Mouse (Mus musculus) midbrain, postnatal 0 days (tissue): ENCODE results near the gene Gnb1l. TPM values are rescaled to one million over a fixed set of nuclear protein-coding genes. Genes with fewer than 3 reads are reported as not detected.

Experiments
- ATAC-seq: fragments of 200-750 bp; cut with Nextera tagmentation; 2 replicates; pipeline ENCODE4 v1.8.0; 2017; ENCODE audit warnings: moderate number of reproducible peaks, mild to moderate bottlenecking, moderate TSS enrichment, moderate library complexity; ENCODE audit not compliant: low FRiP score
- DNase-seq: peaks from one replicate; pipeline ENCODE4 v3.0.0-alpha.2; 2015; ENCODE audit warnings: low spot score
- H3K27ac ChIP-seq: fragments of 300-500 bp; sonication (generic); 2 replicates; pipeline ENCODE4 v1.5.1; 2014; ENCODE audit warnings: low read depth, mild to moderate bottlenecking, low read length, mixed read lengths
- H3K27me3 ChIP-seq: fragments of 300-500 bp; sonication (generic); 2 replicates; pipeline ENCODE4 v1.6.1; 2014; ENCODE audit warnings: low read length, control low read depth, mixed read lengths; ENCODE audit not compliant: insufficient read depth
- H3K36me3 ChIP-seq: fragments of 300-500 bp; sonication (generic); 2 replicates; pipeline ENCODE4 v1.6.1; 2014; ENCODE audit warnings: low read length, control low read depth, mixed read lengths; ENCODE audit not compliant: insufficient read depth
- H3K4me1 ChIP-seq: fragments of 300-500 bp; sonication (generic); 2 replicates; pipeline ENCODE4 v1.6.1; 2014; ENCODE audit warnings: mild to moderate bottlenecking, control low read depth, antibody characterized with exemption, low read length, mixed read lengths; ENCODE audit not compliant: insufficient read depth
- H3K4me2 ChIP-seq: fragments of 300-500 bp; sonication (generic); 2 replicates; pipeline ENCODE4 v1.6.1; 2014; ENCODE audit warnings: low read depth, mild to moderate bottlenecking, low read length, mixed read lengths; ENCODE audit not compliant: poor library complexity, severe bottlenecking
- H3K4me3 ChIP-seq: fragments of 300-500 bp; sonication (generic); 2 replicates; pipeline ENCODE4 v1.5.1; 2014; ENCODE audit warnings: low read depth, mild to moderate bottlenecking, low read length, moderate library complexity
- H3K9ac ChIP-seq: fragments of 300-500 bp; sonication (generic); replicated peaks from 2 replicates; pipeline ENCODE4 v1.6.1; 2014; ENCODE audit warnings: mild to moderate bottlenecking, low read length, moderate library complexity, mixed read lengths; ENCODE audit not compliant: poor library complexity, severe bottlenecking
- H3K9me3 ChIP-seq: fragments of 300-500 bp; sonication (generic); 2 replicates; pipeline ENCODE4 v1.6.1; 2016; ENCODE audit warnings: low read length, control low read depth
- CTCF ChIP-seq: IDR thresholded peaks from 2 replicates; pipeline ENCODE4 v1.5.1; 2016; ENCODE audit warnings: antibody characterized with exemption, mild to moderate bottlenecking
- WGBS: fragments of 180-500 bp; shearing (Covaris S2); extraction: QIAGEN DNeasy Blood & Tissue Kit; methylation state at CpG from one replicate; pipeline ENCODE4 v1.1.7; 2014; 5-methylcytosine and 5-hydroxymethylcytosine counted together
- polyA plus RNA-seq: library from polyadenylated mRNA; unstranded; fragments of >200 nt; fragmentation: Nextera tagmentation; extraction: Ambion mirVana; gene quantifications from 2 replicates; pipeline ENCODE4 v1.2.1, GENCODE M21; 2015
- total RNA-seq: library from RNA; depleted of rRNA; stranded (reverse); fragments of >200 nt; gene quantifications from 2 replicates; pipeline ENCODE4 v1.2.3, GENCODE M21; 2014

Gene Gnb1l
- total and polyA plus RNA-seq, 2 experiments from 2014 or later: 12.4 to 20.5 TPM

DNA sequence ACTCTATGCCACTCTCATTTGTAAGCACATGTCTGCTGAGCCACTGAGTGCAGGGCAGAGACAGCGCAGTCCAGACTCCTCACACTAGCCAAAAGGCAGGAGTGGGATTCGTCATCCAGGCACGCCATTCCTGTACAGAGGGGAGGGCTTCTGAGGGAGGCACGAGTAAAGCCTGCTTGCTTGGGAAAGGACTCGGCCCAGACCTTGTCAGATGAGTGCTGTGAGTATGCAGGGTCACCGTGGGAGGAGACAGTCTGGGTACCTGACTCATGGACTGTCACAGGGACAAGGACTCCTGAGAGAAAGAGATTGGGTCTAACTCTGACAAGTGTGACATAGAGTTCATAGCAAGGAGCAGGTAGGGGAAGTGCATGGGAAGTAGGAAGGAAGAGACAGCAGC, 40.8 kb downstream of the Gnb1l start:
- no peak for DNase-seq
- Histone ChIP-seq H3K27ac (no peak overlapping the region), H3K9ac (no peak overlapping the region), H3K4me1 (no peaks in the 10 kb centered on the region), H3K4me2 (no peak overlapping the region), H3K9me3 (no peaks in the 10 kb centered on the region), H3K27me3 (no peaks in the 10 kb centered on the region), H3K4me3 (no peak overlapping the region), H3K36me3 (no peaks in the 10 kb centered on the region)
- TF ChIP-seq CTCF: no peak
- 80% methylated on average over 6 of the region's 6 CpGs for WGBS
- no peak for ATAC-seq

DNA sequence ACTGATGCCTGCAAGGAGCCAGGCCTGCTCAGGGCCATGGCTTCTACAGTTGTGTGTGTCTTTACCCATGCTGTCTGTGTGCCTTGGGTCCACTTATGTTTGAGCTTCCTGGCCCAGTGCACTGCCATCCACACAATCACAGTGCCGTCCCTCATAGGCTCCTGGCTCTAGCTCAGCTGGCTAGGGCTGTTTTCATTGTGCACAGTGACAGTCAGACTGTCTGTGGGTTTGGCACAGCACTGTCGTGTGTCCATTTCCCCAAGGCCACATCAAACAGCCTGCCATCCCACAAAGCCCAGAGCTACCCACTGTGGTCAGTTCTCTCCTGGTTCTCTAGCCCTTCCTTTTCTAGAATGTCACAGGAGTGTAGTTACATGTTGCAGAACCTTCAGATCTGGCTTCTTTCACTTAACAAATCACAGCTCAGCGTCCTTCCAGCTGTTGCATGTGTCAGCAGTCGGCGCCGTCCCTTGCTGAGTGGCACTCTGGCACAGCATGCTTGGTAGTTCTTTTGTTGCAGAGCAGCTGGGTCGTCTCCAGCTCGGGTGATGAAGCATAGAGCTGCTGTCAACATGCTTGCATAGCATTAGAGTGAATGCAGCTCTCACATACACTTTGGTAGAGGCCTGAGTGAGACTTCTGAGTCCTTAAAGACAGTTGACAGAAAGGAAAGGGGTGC, 44.8 kb downstream of the Gnb1l start:
- 46% methylated on average over 8 of the region's 8 CpGs for WGBS
- DNase-seq (peak; percentile 55), ATAC-seq (no peak)
- Histone ChIP-seq H3K27ac (no peak overlapping the region), H3K36me3 (no peaks in the 10 kb centered on the region), H3K4me3 (no peak overlapping the region), H3K4me1 (no peaks in the 10 kb centered on the region), H3K9me3 (no peaks in the 10 kb centered on the region), H3K27me3 (no peaks in the 10 kb centered on the region), H3K9ac (no peak overlapping the region), H3K4me2 (no peak overlapping the region)
- TF ChIP-seq CTCF: no peak

DNA sequence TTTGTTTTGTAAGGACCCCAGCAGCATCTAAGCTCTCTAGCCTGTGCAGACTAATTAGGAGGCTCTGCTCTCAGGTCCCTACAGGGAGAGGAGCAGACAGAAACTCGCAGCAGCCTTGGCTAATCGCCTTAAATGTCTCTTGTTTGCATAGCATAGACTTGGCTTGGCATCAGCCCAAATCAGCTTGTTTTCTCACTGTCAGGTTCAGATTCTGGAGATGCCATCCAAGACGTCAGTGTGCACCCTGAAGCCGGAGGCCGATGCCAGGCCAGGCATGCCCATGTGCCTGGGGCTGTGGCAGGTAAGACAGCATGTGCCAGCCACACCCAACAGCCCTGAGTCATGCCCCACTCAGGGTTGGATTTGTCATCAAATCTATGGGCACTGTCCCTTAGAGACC, 49.4 kb downstream of the Gnb1l start:
- DNase-seq (peak; percentile 36), ATAC-seq (no peak)
- Histone ChIP-seq H3K27ac (no peak overlapping the region), H3K27me3 (no peaks in the 10 kb centered on the region), H3K36me3 (no peaks in the 10 kb centered on the region), H3K9me3 (no peaks in the 10 kb centered on the region), H3K4me1 (no peaks in the 10 kb centered on the region), H3K9ac (no peak overlapping the region), H3K4me2 (no peak overlapping the region), H3K4me3 (no peak overlapping the region)
- WGBS: 58% methylated on average over 5 of the region's 5 CpGs
- no peak for TF ChIP-seq CTCF

DNA sequence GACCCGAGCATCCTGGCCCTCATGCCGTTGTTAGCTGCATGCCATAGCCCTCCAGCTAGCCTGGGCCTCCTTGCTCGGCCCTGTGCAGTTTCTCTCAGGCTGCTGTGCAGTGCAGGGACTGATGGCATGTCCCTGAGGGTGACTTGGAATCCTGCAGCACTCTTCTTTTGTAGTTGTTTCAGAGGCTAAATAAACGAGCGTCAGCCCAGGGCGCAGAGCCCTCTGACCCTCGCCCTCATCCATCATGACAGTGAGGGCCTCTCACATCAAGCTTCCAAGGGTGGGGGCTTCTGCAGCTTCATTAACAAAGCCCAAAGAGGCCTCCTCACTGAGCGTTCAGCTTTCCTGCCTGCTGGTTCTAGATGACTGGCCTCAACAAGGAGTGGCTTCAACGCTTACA, 53.1 kb downstream of the Gnb1l start:
- H3K9ac ChIP-seq: no peak overlapping the region
- no peak for TF ChIP-seq CTCF
- no peaks in the 10 kb centered on the region for H3K4me1 ChIP-seq
- no peaks in the 10 kb centered on the region for H3K9me3 ChIP-seq
- no peak overlapping the region for H3K27ac ChIP-seq
- DNase-seq: no peak
- H3K4me3 ChIP-seq: no peak overlapping the region
- 57% methylated on average over 9 of the region's 9 CpGs for WGBS
- no peaks in the 10 kb centered on the region for H3K27me3 ChIP-seq
- no peak for ATAC-seq
- H3K36me3 ChIP-seq: no peaks in the 10 kb centered on the region
- H3K4me2 ChIP-seq: no peak overlapping the region

DNA sequence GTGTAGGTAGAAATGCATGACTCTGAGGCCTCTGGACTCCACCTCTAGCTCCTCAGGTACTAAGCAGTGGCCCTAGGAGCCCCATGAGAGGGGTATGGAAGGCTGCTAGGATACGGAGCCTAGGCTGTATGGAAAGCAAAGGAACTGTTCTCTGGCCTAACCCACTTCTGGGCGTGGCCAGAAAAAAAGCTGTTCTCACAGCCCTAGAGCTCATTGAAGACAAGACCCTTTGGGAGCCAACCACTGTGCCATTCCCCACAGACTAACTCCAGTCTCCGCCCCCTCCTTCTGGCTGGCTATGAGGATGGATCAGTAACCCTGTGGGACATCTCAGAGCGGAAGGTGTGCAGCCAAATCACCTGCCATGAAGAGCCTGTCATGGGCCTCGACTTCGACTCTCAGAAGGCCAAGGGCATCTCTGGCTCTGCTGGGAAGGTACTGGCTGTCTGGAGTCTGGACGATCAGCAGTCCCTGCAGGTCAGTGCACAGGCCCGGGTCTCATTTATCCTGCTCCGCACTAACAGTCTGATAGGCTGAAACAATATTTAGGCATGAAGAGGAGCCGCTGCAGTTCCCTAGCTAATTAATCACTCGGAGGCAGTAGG, 53.7 kb downstream of the Gnb1l start:
- DNase-seq (no peak), ATAC-seq (no peak)
- WGBS: 80% methylated on average over 11 of the region's 11 CpGs
- Histone ChIP-seq H3K9ac (no peak overlapping the region), H3K4me2 (no peak overlapping the region), H3K4me1 (no peaks in the 10 kb centered on the region), H3K9me3 (no peaks in the 10 kb centered on the region), H3K27me3 (no peaks in the 10 kb centered on the region), H3K36me3 (no peaks in the 10 kb centered on the region), H3K27ac (no peak overlapping the region), H3K4me3 (no peak overlapping the region)
- no peak for TF ChIP-seq CTCF

DNA sequence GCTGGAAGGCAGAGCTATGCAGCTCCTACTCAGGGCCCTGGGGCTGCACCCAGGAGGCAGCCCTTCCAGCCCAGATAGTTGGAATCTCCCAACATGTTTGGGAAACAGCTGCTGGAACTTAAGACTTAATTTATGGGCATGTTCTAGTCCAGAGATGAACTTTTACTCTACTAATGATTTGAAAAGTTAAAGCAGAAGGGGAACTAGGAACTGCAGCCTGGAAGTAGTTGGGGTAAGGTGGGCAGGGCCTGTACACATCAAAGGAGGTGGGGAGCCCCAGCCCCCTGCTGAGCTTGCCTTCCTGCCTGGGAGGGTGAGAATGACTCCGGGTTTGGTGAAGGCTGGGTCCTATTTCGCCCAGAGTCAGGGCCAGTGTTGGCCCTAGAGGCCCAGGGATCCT, 56.2 kb downstream of the Gnb1l start:
- Histone ChIP-seq H3K9ac (no peak overlapping the region), H3K4me2 (no peak overlapping the region), H3K36me3 (no peaks in the 10 kb centered on the region), H3K27me3 (no peaks in the 10 kb centered on the region), H3K27ac (no peak overlapping the region), H3K9me3 (no peaks in the 10 kb centered on the region), H3K4me1 (no peaks in the 10 kb centered on the region), H3K4me3 (no peak overlapping the region)
- ATAC-seq (no peak), DNase-seq (no peak)
- no peak for TF ChIP-seq CTCF
- WGBS: 71% methylated on average over 2 of the region's 2 CpGs
